Mouse (Mus musculus): ENCODE measurements around the gene Abhd8. TPM values are rescaled to one million over a fixed set of nuclear protein-coding genes. Genes with fewer than 3 reads are reported as not detected.

Abhd8 gene
- total and polyA plus RNA-seq, 3 experiments = 6.0 to 33.2 (median 8.5) TPM

DNA sequence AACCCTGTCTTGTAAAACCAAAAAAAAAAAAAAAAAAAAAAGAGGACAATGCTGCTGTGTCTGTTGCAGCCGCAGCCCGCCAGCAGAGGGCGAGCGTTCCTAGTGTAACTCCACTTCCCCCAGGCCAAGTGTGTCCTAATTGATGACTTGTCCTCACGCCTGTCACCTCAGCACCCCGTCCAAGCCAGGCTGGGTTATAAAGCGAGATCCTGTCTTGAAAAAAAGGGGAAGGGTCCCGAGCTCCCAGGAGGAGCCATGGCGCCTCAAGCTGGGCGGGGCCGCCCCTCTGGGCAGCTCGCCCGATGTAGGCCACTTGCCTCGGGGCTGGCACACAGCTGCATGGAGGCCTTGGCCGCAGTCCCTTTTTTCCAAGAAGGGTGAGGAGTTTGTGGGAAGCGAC is 31.6 kb upstream of the Abhd8 start (continued):
- TF ChIP-seq USF1 (IDR thresholded peaks at IDR 0.05; ENCODE audit: low read depth, low read length) (no peak), ZC3H11A (IDR thresholded peaks at IDR 0.05; ENCODE audit: low read depth, low read length) (peak; percentile 4; the same call in 1 of the 2 replicates), TBP (conservative IDR thresholded peaks at IDR 0.05; ENCODE audit: low read depth, low read length) (no peak), NELFE (IDR thresholded peaks at IDR 0.05; ENCODE audit: low read depth, low read length) (no peak), CTCF (conservative IDR thresholded peaks at IDR 0.05 in 1 of 2, IDR thresholded peaks at IDR 0.05 in 1 of 2; ENCODE audit: low read depth in 2 of 2, low read length in 2 of 2) (peak; percentile 30 to 81; a peak in 2 of 4 replicates), ELF1 (IDR thresholded peaks at IDR 0.05; ENCODE audit: low read depth, low read length) (no peak), MEF2A (IDR thresholded peaks at IDR 0.05; ENCODE audit: borderline replicate concordance, low read depth, low read length) (no peak), ETS1 (conservative IDR thresholded peaks at IDR 0.05; ENCODE audit: low read depth, low read length) (no peak), RCOR1 (conservative IDR thresholded peaks at IDR 0.05; ENCODE audit: low read depth, low read length) (no peak)

- Histone ChIP-seq H3K4me3 (replicated peaks in 1 of 3; ENCODE audit: low read depth in 2 of 3, low read length in 2 of 3, poor library complexity in 1 of 3) (peak overlapping the region; percentile 91 to 96 (median 94)), H3K79me2 (replicated peaks; ENCODE audit: control insufficient read depth, extremely low read depth, insufficient read depth, poor library complexity, severe bottlenecking) (peaks cover 12% of the 10 kb centered on the region; the same call in 1 of the 2 replicates), H3K27ac (ENCODE audit: insufficient read depth, low read depth) (peak overlapping the region; percentile 81), H3K27me3 (replicated peaks) (no peaks in the 10 kb centered on the region), H3K4me2 (ENCODE audit: insufficient read depth, low read depth, poor library complexity, severe bottlenecking) (peak overlapping the region; percentile 70), H3K4me1 (ENCODE audit: control insufficient read depth in 1 of 2, insufficient read depth in 2 of 2) (peaks cover 13 to 35% of the 10 kb centered on the region in 2 experiments), H3K36me3 (replicated peaks in 1 of 2; ENCODE audit: control insufficient read depth in 1 of 2, insufficient read depth in 1 of 2, low read length in 1 of 2) (peaks cover 25 to 38% of the 10 kb centered on the region in 2 experiments), H3K9ac (ENCODE audit: insufficient read depth, low read depth) (peak overlapping the region; percentile 81), H3K9me3 (replicated peaks; ENCODE audit: low read length) (no peaks in the 10 kb centered on the region)
- in situ Hi-C loops (cut with MboI; ENCODE audit: low pct_ligation_motif_present, low pct_unique_long_range_greater_than_20kb, low sequenced_read_pairs) (loop anchor here (5.0 kb wide), 1 partner anchor 34 kb away; no protein-coding TSS in a partner anchor), dilution Hi-C loops (cut with MboI; ENCODE audit: extremely low pct_ligation_motif_present, extremely low pct_unique_long_range_greater_than_20kb, low sequenced_read_pairs) (no loop called here)
- peak; percentile 97 for DNase-seq (ENCODE audit: extremely low read depth)
- TF ChIP-seq MEF2A (IDR thresholded peaks at IDR 0.05; ENCODE audit: borderline replicate concordance, low read depth, low read length) = peak; percentile 69
- TF ChIP-seq TBP (conservative IDR thresholded peaks at IDR 0.05; ENCODE audit: low read depth, low read length) = peak; percentile 79
- TF ChIP-seq USF2 (conservative IDR thresholded peaks at IDR 0.05; ENCODE audit: low read depth, low read length) = no peak
- peak; percentile 77; the same call in 1 of the 2 replicates for TF ChIP-seq KAT2A (IDR thresholded peaks at IDR 0.05; ENCODE audit: insufficient replicate concordance, low read length)
- peak; percentile 66 for TF ChIP-seq ELF1 (IDR thresholded peaks at IDR 0.05; ENCODE audit: low read depth, low read length)
- no peak for TF ChIP-seq POLR2AphosphoS2 (IDR thresholded peaks at IDR 0.05; ENCODE audit: low read depth, low read length)
- TF ChIP-seq JUN (IDR thresholded peaks at IDR 0.05; ENCODE audit: insufficient read depth, low read depth, low read length) = no peak
- TF ChIP-seq ZNF384 (IDR thresholded peaks at IDR 0.05; ENCODE audit: low read depth, low read length) = no peak
- TF ChIP-seq ZMIZ1 (IDR thresholded peaks at IDR 0.05; ENCODE audit: low read depth, low read length) = 0 out of 2 replicates have a peak, but pooled peaks have one; percentile 44
- TF ChIP-seq UBTF (IDR thresholded peaks at IDR 0.05; ENCODE audit: low read depth, low read length) = no peak
- no peak for TF ChIP-seq JUND (conservative IDR thresholded peaks at IDR 0.05; ENCODE audit: low read depth, low read length)
- no peak for TF ChIP-seq USF1 (IDR thresholded peaks at IDR 0.05; ENCODE audit: low read depth, low read length)
- peak; percentile 44 for TF ChIP-seq NELFE (IDR thresholded peaks at IDR 0.05; ENCODE audit: low read depth, low read length)
- no peak for TF ChIP-seq ZKSCAN1 (IDR thresholded peaks at IDR 0.05; ENCODE audit: borderline replicate concordance, low read depth, low read length)
- peak; percentile 71; the same call in 1 of the 2 replicates for TF ChIP-seq MAZ (IDR thresholded peaks at IDR 0.05; ENCODE audit: low read depth, low read length)
- TF ChIP-seq EP300 (IDR thresholded peaks at IDR 0.05; ENCODE audit: low read length) = no peak
- 0 out of 2 replicates have a peak, but pooled peaks have one; percentile 14 for TF ChIP-seq ETS1 (conservative IDR thresholded peaks at IDR 0.05; ENCODE audit: low read depth, low read length)
- peak; percentile 45; the same call in 1 of the 2 replicates for TF ChIP-seq MAX (IDR thresholded peaks at IDR 0.05; ENCODE audit: low read length)
- no peak for TF ChIP-seq BHLHE40 (IDR thresholded peaks at IDR 0.05; ENCODE audit: low read depth, low read length)
- TF ChIP-seq IRF4 (IDR thresholded peaks at IDR 0.05; ENCODE audit: low read depth, low read length) = peak; percentile 72; the same call in 1 of the 2 replicates
- peak; percentile 95 for TF ChIP-seq HCFC1 (IDR thresholded peaks at IDR 0.05; ENCODE audit: low read depth, low read length)
- TF ChIP-seq POLR2A (IDR thresholded peaks at IDR 0.05; ENCODE audit: low read depth, low read length) = peak; percentile 64
- TF ChIP-seq E2F4 (IDR thresholded peaks at IDR 0.05; ENCODE audit: insufficient replicate concordance, low read depth, low read length) = peak; percentile 84; the same call in 1 of the 2 replicates
- TF ChIP-seq NRF1 (IDR thresholded peaks at IDR 0.05; ENCODE audit: low read depth, low read length) = no peak
- no peak for TF ChIP-seq CTCF (conservative IDR thresholded peaks at IDR 0.05 in 1 of 2, IDR thresholded peaks at IDR 0.05 in 1 of 2; ENCODE audit: low read depth in 2 of 2, low read length in 2 of 2)
- peak; percentile 98 for TF ChIP-seq SIN3A (IDR thresholded peaks at IDR 0.05; ENCODE audit: low read length)
- TF ChIP-seq CHD2 (IDR thresholded peaks at IDR 0.05; ENCODE audit: low read length) = peak; percentile 88
- no peak for TF ChIP-seq ZC3H11A (IDR thresholded peaks at IDR 0.05; ENCODE audit: low read depth, low read length)
- TF ChIP-seq RCOR1 (conservative IDR thresholded peaks at IDR 0.05; ENCODE audit: low read depth, low read length) = no peak
- no peak for TF ChIP-seq RAD21 (IDR thresholded peaks at IDR 0.05; ENCODE audit: low read depth, low read length)
- TF ChIP-seq GABPA (IDR thresholded peaks at IDR 0.05; ENCODE audit: insufficient replicate concordance, low read depth, low read length) = no peak
- no peak for TF ChIP-seq MAFK (IDR thresholded peaks at IDR 0.05; ENCODE audit: insufficient replicate concordance, low read length)
- TF ChIP-seq PAX5 (IDR thresholded peaks at IDR 0.05; ENCODE audit: low read length) = no peak
- TF ChIP-seq MYC (IDR thresholded peaks at IDR 0.05; ENCODE audit: low read depth, low read length) = peak; percentile 64; the same call in 1 of the 2 replicates
- no peak for TF ChIP-seq CHD1 (IDR thresholded peaks at IDR 0.05; ENCODE audit: low read depth, low read length)
Measured at GRCm38 (mm10) chr8:71488454-71488853, 25.0 kb upstream of the Abhd8 start.

All from CH12.LX (cell line).